Mouse (Mus musculus) gastrocnemius, postnatal 10 days (tissue): ENCODE data around the gene Ms4a2. TPM values are rescaled to one million over a fixed set of nuclear protein-coding genes. Genes with fewer than 3 reads are reported as not detected.

Source experiments
- DNase-seq: peaks from one replicate; pipeline ENCODE4 v3.0.0; 2021; ENCODE audit warnings: mixed read lengths
- total RNA-seq, 2 experiments: library from RNA; stranded (reverse); gene quantifications; 2 replicates each; pipeline ENCODE4 v1.2.3; 2021

Ms4a2 gene
- total RNA-seq, 2 experiments from 2014 or later: 0.12 to 0.29 TPM

DNA sequence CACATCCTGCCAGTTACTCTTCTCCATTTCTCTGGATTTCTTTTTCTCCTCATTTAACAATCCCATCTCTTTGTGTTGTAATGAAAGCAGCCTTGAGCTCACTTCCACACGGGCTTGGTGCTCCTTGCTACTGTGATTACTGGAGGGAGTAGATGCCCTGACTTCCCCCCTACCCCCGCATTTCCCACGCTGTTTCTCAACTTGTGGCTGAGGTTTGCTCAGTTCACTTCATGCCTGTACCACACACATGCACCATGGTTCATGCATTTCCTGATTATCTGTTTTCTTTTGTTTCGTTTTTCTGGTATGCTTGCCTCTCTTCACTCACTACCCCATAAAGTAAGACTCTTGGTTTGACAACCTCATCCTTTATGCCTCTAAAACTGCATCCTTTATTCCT is 34.3 kb downstream of the Ms4a2 start:
- DNase-seq: no peak

DNA sequence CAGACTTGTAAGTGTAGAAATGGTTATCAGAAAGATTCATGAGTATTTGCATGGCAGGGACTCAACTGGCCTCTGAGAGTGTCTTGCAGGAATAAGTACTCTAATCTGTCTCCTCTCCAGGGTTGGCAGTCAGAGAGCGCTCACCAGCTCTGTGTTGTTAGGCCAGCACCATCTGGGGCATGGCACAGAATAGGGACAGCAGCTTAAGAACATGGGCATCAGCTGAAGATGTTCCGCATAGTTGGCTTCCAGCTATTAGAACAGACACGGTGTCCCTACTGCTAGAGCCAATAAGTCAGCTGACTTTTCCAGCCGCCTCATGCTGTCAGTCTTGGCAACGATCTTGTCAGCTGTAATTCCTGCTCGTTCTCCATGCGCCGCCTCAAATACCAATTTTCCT is 48.6 kb downstream of the Ms4a2 start:
- no peak for DNase-seq

Other genes starting within 250 kb of the Ms4a2 start
- 1 to 10 TPM; 4.0 to 6.0 TPM for gene Ms4a4a, start 248.2 kb downstream of the Ms4a2 start, total RNA-seq
- gene Ms4a4c, start 218.9 kb downstream of the Ms4a2 start, total RNA-seq: not detected
- not detected for gene Ms4a4b, start 180.2 kb downstream of the Ms4a2 start, total RNA-seq
- gene Ms4a6c, start 154.4 kb downstream of the Ms4a2 start, total RNA-seq: 1 to 10 TPM; 4.2 to 5.0 TPM
- under 1 TPM in 1 of 2 experiments, not detected in 1; 0.19 TPM for gene Gm8369, start 137.8 kb downstream of the Ms4a2 start, total RNA-seq
- 1 to 10 TPM; 1.8 to 4.2 TPM for gene Ms4a6b, start 107.2 kb downstream of the Ms4a2 start, total RNA-seq
- 1 to 10 TPM; 2.7 to 2.8 TPM for gene Ms4a4d, start 86.9 kb downstream of the Ms4a2 start, total RNA-seq
- 1 to 10 TPM; 2.2 to 2.7 TPM for gene Ms4a6d, start 18.9 kb downstream of the Ms4a2 start, total RNA-seq
- gene Ms4a3, start 17.1 kb upstream of the Ms4a2 start, total RNA-seq: under 1 TPM in 1 of 2 experiments, not detected in 1; 0.27 TPM
- gene Oosp2, start 36.8 kb upstream of the Ms4a2 start, total RNA-seq: not detected
- gene Oosp1, start 67.4 kb upstream of the Ms4a2 start, total RNA-seq: not detected
- gene Oosp3, start 73.3 kb upstream of the Ms4a2 start, total RNA-seq: not detected
- gene Gif, start 123.8 kb upstream of the Ms4a2 start, total RNA-seq: not detected
- 10 to 100 TPM; 37.4 to 46.0 TPM for gene Mrpl16, start 146.7 kb upstream of the Ms4a2 start, total RNA-seq
- 1 to 10 TPM; 2.0 to 2.4 TPM for gene Stx3, start 195.7 kb upstream of the Ms4a2 start, total RNA-seq
- not detected for gene Olfr1417, start 215.5 kb upstream of the Ms4a2 start, total RNA-seq
- gene Olfr1418, start 237.3 kb upstream of the Ms4a2 start, total RNA-seq: not detected